Mouse (Mus musculus): ENCODE results near the gene Msl3l2. TPM values are rescaled to one million over a fixed set of nuclear protein-coding genes. Genes with fewer than 3 reads are reported as not detected.

Gene Msl3l2
- polyA plus RNA-seq, 1 experiment: 7.2 TPM

DNA sequence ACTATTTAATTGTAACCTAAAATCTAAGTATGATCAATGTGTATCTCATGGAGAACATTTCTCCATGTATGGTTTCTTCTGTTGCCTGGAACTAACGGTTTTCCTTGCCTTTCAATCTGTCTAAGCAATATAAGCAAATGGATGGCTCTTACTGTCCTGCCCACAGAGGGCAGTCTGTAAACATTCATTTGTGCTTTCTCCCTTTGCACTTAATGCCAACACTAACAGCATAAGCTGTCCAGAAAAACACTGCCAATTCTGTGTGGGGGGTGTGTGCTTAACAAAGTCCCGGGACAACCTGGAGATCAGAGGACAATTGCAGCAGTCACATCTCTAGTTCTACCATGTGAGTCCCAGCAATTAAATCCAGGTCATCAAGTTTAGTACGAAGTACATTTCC is 57.7 kb downstream of the Msl3l2 start:
- WGBS: 93% methylated on average over 3 of the region's 3 CpGs
- no peaks in the 10 kb centered on the region for H3K27me3 ChIP-seq (ENCODE audit: control insufficient read depth, insufficient read depth, low read length)
- TF ChIP-seq CTCF (IDR thresholded peaks at IDR 0.05; ENCODE audit: borderline replicate concordance, control insufficient read depth, extremely low read depth, insufficient read depth, low read length, poor library complexity): no peak
- TF ChIP-seq POLR2A (IDR thresholded peaks at IDR 0.05; ENCODE audit: control insufficient read depth, extremely low read depth, insufficient read depth, low read length, poor library complexity): no peak
- no peak for DNase-seq
- no peak overlapping the region for H3K4me3 ChIP-seq (ENCODE audit: control insufficient read depth, insufficient read depth, low read length)
- no peak overlapping the region for H3K27ac ChIP-seq (ENCODE audit: control insufficient read depth, insufficient read depth, low read length)
- no peaks in the 10 kb centered on the region for H3K4me1 ChIP-seq (replicated peaks; ENCODE audit: control insufficient read depth, insufficient read depth, low read length)
- no peaks in the 10 kb centered on the region for H3K36me3 ChIP-seq (ENCODE audit: control insufficient read depth, insufficient read depth, low read length)

DNA sequence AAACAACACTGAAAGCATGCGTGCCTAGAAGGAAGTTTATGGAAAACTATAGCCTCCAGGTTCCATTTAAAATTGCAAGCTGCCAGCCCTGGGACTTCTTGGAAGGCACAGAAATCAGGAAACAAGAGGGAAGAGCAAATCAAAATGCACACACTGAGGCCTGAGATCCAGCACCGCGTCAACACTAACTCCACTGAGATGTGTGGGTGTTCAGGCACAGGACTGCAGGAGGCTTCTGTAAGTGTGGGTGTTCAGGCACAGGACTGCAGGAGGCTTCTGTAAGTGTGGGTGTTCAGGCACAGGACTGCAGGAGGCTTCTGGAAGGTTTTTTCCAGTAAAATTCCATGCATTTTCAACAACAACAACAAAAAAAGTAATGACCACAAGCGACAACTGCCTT is 59.0 kb downstream of the Msl3l2 start:
- no peaks in the 10 kb centered on the region for H3K27me3 ChIP-seq (ENCODE audit: control insufficient read depth, insufficient read depth, low read length)
- no peak for TF ChIP-seq CTCF (IDR thresholded peaks at IDR 0.05; ENCODE audit: borderline replicate concordance, control insufficient read depth, extremely low read depth, insufficient read depth, low read length, poor library complexity)
- no peak for TF ChIP-seq POLR2A (IDR thresholded peaks at IDR 0.05; ENCODE audit: control insufficient read depth, extremely low read depth, insufficient read depth, low read length, poor library complexity)
- H3K27ac ChIP-seq (ENCODE audit: control insufficient read depth, insufficient read depth, low read length): no peak overlapping the region
- DNase-seq: no peak
- 95% methylated on average over 4 of the region's 4 CpGs for WGBS
- no peak overlapping the region for H3K4me3 ChIP-seq (ENCODE audit: control insufficient read depth, insufficient read depth, low read length)
- H3K36me3 ChIP-seq (ENCODE audit: control insufficient read depth, insufficient read depth, low read length): no peaks in the 10 kb centered on the region
- H3K4me1 ChIP-seq (replicated peaks; ENCODE audit: control insufficient read depth, insufficient read depth, low read length): no peaks in the 10 kb centered on the region

Other genes with a start within 250 kb of the Msl3l2 start
- 0.38 and 0.54 TPM in 2 replicates for gene Tbc1d32, start 121.8 kb downstream of the Msl3l2 start, polyA plus RNA-seq (2012; rRNA removed)

Measured in thymus, adult 2 months (tissue).